Mouse (Mus musculus) CH12F3 (cell line): ENCODE measurements around the gene Adamts3.

ENCODE experiments used
- in situ Hi-C: fragments of 300-500 bp; cut with MboI; formaldehyde crosslinking; loops from 2 replicates; pipeline ENCODE4 v1.14.3; 2020; ENCODE audit warnings: low sequenced_read_pairs

Gene Adamts3

GRCm38 (mm10) chr5:89819531-89819930 is 63.6 kb downstream of the Adamts3 start:
- in situ Hi-C loops, result no loop called here

GRCm38 (mm10) chr5:89816610-89817009 is 66.5 kb downstream of the Adamts3 start:
- in situ Hi-C loops, result no loop called here

- in situ Hi-C loops, result no loop called here
These were observed 68.6 kb downstream of the Adamts3 start for GRCm38 (mm10) chr5:89814552-89814951.

- in situ Hi-C loops, result no loop called here
These were observed 82.8 kb downstream of the Adamts3 start for GRCm38 (mm10) chr5:89800181-89800816.

GRCm38 (mm10) chr5:89793706-89794105 is 89.4 kb downstream of the Adamts3 start:
- in situ Hi-C loops, result no loop called here

GRCm38 (mm10) chr5:89784635-89785034 is 98.5 kb downstream of the Adamts3 start:
- in situ Hi-C loops, result no loop called here

GRCm38 (mm10) chr5:89779823-89780222 is 103.3 kb downstream of the Adamts3 start:
- in situ Hi-C loops, result no loop called here

- in situ Hi-C loops, result no loop called here
These were observed 104.5 kb downstream of the Adamts3 start for GRCm38 (mm10) chr5:89778610-89779009.

- in situ Hi-C loops, result no loop called here
These were observed 105.7 kb downstream of the Adamts3 start for GRCm38 (mm10) chr5:89777411-89777810.

GRCm38 (mm10) chr5:89770655-89771355 is 112.3 kb downstream of the Adamts3 start:
- in situ Hi-C loops, result no loop called here

- in situ Hi-C loops, result no loop called here
These were observed 119.6 kb downstream of the Adamts3 start for GRCm38 (mm10) chr5:89763189-89764187.

- in situ Hi-C loops, result no loop called here
These were observed 122.8 kb downstream of the Adamts3 start for GRCm38 (mm10) chr5:89760368-89760767.

GRCm38 (mm10) chr5:89751836-89752235 is 131.3 kb downstream of the Adamts3 start:
- in situ Hi-C loops, result no loop called here

GRCm38 (mm10) chr5:89748185-89748884 is 134.8 kb downstream of the Adamts3 start:
- in situ Hi-C loops, result no loop called here

- in situ Hi-C loops, result no loop called here
These were observed 135.9 kb downstream of the Adamts3 start for GRCm38 (mm10) chr5:89747149-89747659.

- in situ Hi-C loops, result no loop called here
These were observed 138.0 kb downstream of the Adamts3 start for GRCm38 (mm10) chr5:89745112-89745511.

GRCm38 (mm10) chr5:89734759-89735158 is 148.4 kb downstream of the Adamts3 start:
- in situ Hi-C loops, result no loop called here

- in situ Hi-C loops, result no loop called here
These were observed 152.7 kb downstream of the Adamts3 start for GRCm38 (mm10) chr5:89730411-89730810.

- in situ Hi-C loops, result no loop called here
These were observed 155.0 kb downstream of the Adamts3 start for GRCm38 (mm10) chr5:89728117-89728516.

GRCm38 (mm10) chr5:89727497-89728057 is 155.6 kb downstream of the Adamts3 start:
- in situ Hi-C loops, result no loop called here
